In the genomic region with DNA sequence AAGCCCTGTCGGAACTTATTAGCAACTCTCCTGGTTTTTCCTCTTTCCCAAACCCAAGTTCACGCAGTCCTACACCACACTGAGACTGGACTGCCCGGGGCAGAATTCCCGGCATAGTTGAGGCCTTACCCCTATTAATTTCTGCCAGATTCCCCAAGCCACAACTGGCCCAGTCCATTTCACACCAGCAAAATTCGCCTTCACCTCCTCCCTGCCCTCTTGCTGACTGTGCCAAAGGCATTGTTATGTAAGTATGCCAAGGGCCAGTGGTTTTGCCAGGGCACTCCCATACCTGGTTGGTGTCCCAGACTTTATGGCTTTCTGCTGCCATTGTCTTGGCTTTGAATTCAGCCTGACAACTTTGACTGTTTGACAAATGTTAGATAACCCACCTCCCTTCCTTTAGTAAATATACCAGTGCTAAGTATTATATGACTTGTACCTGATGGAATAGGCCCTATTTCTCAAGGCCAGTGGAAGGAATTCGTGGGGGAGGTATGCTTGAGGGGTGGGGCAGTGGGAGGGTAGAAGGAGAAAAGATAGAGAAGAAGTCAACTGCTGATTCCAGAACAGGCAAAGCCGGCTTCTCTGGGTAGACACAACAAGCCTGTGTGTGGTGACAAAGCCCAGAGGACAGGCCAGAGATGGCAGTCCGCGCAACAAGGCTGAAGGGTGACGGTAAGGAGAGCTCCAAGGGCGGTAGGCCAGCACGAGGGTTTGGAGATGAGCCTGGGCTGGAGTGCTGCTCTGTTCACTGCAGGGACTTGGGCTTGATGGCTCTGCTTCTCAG, we compare ENCODE assay signal across 8 mouse cellular contexts.
A peak's percentile ranks its signal among the peaks of the same experiment; 100 is the strongest.
DNase-seq lines count a peak whose midpoint lies in the region; ATAC-seq and TF ChIP-seq lines count a peak whose summit lies in the region.

No protein-coding gene starts in this region.

- no peaks in the 10 kb centered on the region for H3K27me3 ChIP-seq in hindbrain, embryonic 10.5 days (ENCODE audit: insufficient read depth, poor library complexity, severe bottlenecking)
- no peaks in the 10 kb centered on the region for H3K27me3 ChIP-seq in hindbrain, postnatal 0 days (ENCODE audit: insufficient read depth, low read length)

- 77% methylated on average over 12 of the region's 12 CpGs for WGBS in hindbrain, embryonic 10.5 days
- 70% methylated on average over 12 of the region's 12 CpGs for WGBS in hindbrain, postnatal 0 days

- H3K4me2 ChIP-seq in hindbrain, postnatal 0 days (ENCODE audit: low read depth, low read length), result no peak overlapping the region

- no peak for TF ChIP-seq CTCF in hindbrain, postnatal 0 days (IDR thresholded peaks at IDR 0.05; ENCODE audit: low read depth)

- H3K4me1 ChIP-seq in hindbrain, embryonic 10.5 days (replicated peaks), result peaks cover 13% of the 10 kb centered on the region
- peaks cover 15% of the 10 kb centered on the region for H3K4me1 ChIP-seq in hindbrain, postnatal 0 days (ENCODE audit: insufficient read depth, low read length)

- no peak for DNase-seq in hindbrain, embryonic 10.5 days (ENCODE audit: low spot score)
- DNase-seq in hindbrain, postnatal 0 days (ENCODE audit: low spot score), result no peak
- DNase-seq in cerebellum, postnatal 14 days, result peak; percentile 50 to 59
- DNase-seq in kidney, adult 8-10 months, result peak; percentile 85 to 93
- DNase-seq in lung, postnatal 25 days (ENCODE audit: low spot score), result peak; percentile 64
- no peak for DNase-seq in right cerebral cortex, postnatal 10 days (ENCODE audit: low spot score in 2 of 2)
- DNase-seq in spleen, postnatal 36 days (ENCODE audit: low spot score in 2 of 2), result no peak
- DNase-seq in layer of hippocampus, postnatal 25 days (ENCODE audit: extremely low spot score in 1 of 2, low spot score in 1 of 2), result no peak

- ATAC-seq in hindbrain, postnatal 0 days, result no peak

- H3K4me3 ChIP-seq in hindbrain, embryonic 10.5 days, result no peak overlapping the region
- no peak overlapping the region for H3K4me3 ChIP-seq in hindbrain, postnatal 0 days (ENCODE audit: low read length)

- no peak overlapping the region for H3K9ac ChIP-seq in hindbrain, postnatal 0 days (replicated peaks; ENCODE audit: low read length)

- no peaks in the 10 kb centered on the region for H3K36me3 ChIP-seq in hindbrain, embryonic 10.5 days
- no peaks in the 10 kb centered on the region for H3K36me3 ChIP-seq in hindbrain, postnatal 0 days (ENCODE audit: insufficient read depth, low read length)

- peak overlapping the region; percentile 41; the same call in 1 of the 2 replicates for H3K27ac ChIP-seq in hindbrain, embryonic 10.5 days
- no peak overlapping the region for H3K27ac ChIP-seq in hindbrain, postnatal 0 days

- H3K9me3 ChIP-seq in hindbrain, embryonic 10.5 days, result no peaks in the 10 kb centered on the region
- no peaks in the 10 kb centered on the region for H3K9me3 ChIP-seq in hindbrain, postnatal 0 days (ENCODE audit: low read length)

Comparison
In these comparisons a context has a peak if more than half of its experiments do, and no peak if none do; other contexts are left out.
1. DNase-seq: peak in cerebellum, postnatal 14 days (2 of 2), kidney, adult 8-10 months (2 of 2) and lung, postnatal 25 days (single experiment); none in hindbrain, embryonic 10.5 days (single experiment), hindbrain, postnatal 0 days (single experiment), right cerebral cortex, postnatal 10 days (0 of 2), spleen, postnatal 36 days (0 of 2) and layer of hippocampus, postnatal 25 days (0 of 2).